Mouse (Mus musculus) adrenal gland, postnatal 10 days (tissue): Measurements from ENCODE around the gene Akna. TPM values are rescaled to one million over a fixed set of nuclear protein-coding genes. Genes with fewer than 3 reads are reported as not detected.

Experiments used
- DNase-seq: peaks from one replicate; pipeline ENCODE4 v3.0.0; 2021; ENCODE audit warnings: mixed read lengths
- long read RNA-seq, 2 experiments: library from polyadenylated mRNA; stranded (forward); transcript quantifications; one replicate each; pipeline ENCODE4 v2.0.0; 2021
- total RNA-seq, 2 experiments: library from RNA; stranded (reverse); gene quantifications; 2 replicates each; pipeline ENCODE4 v1.2.3; 2021

Akna gene
- 1 to 10 TPM; 7.4 to 7.7 TPM for total RNA-seq
- long read RNA-seq, experiment 1, partial matches to known transcripts = 1 of 5 reads
- long read RNA-seq, experiment 1, other reads (novel, unspliced or antisense) = 4 of 5 reads
- long read RNA-seq, experiment 2, full-length matches to known transcripts = 1 of 2 reads
- long read RNA-seq, experiment 2, partial matches to known transcripts = 0 of 2 reads
- long read RNA-seq, experiment 2, other reads (novel, unspliced or antisense) = 1 of 2 reads

GRCm38 (mm10) chr4:63403040-63403959 is at the start of gene Akna:
Gene Akna, minus strand, starts transcription at chr4:63403354.
- DNase-seq = peak; percentile 94

- no peak for DNase-seq
Observed at GRCm38 (mm10) chr4:63452555-63452954, 49.4 kb upstream of the Akna start.

DNA sequence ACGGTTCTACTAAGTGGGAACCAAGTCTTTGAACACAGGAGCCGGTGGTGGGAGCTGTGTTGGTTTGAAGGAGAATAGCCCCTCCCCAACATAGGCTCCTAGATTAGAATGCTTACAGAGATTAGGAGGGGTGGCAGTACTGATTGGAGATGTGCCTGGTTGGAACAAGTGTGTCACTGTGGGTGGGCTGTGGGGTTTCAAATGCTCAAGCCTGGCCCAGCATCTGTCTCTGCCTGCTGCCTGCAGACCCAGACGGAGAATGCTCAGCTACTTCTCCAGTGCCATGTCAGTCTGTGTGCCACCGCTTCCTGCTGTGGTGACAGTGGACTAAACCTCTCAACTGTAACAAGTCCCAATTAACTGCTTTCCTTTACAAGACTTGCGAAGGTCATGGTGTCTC is 47.4 kb upstream of the Akna start:
- DNase-seq = no peak

DNA sequence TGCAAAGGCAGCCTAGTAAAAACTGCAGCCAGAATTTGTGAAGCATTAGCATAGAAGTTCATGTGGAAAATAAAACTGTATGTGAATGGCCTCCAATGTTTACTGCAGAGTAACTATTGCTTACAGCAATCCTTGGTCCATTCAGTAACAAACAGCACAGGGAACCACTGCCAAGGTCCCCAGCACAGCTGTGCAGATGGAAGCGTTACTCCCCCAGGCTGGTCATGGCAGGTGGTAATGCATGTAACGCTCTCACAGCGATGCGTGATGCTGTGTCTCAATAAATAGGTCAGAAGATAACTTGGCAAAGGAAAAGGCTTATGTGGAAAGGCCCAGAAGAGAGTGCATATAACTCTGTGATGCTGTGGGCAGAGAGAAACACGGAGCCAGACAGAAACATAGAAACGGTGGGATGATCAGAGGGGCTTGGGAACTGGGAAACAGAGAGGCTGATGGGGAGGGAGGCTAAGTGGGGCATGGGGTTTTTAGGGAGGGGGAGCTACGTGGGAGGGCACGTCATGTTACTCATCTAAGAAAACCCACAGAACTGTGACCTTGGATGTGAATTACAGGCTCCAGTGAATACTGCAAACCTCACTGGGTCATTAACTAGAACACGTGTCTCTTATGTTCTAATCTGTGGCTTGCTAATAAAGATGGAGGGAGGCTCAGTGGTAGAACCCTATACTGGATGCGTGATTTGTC is 41.4 kb upstream of the Akna start:
- DNase-seq = no peak

GRCm38 (mm10) chr4:63443101-63443500 is 39.9 kb upstream of the Akna start:
- no peak for DNase-seq

- no peak for DNase-seq
Observed at GRCm38 (mm10) chr4:63441616-63442015, 38.5 kb upstream of the Akna start.

DNA sequence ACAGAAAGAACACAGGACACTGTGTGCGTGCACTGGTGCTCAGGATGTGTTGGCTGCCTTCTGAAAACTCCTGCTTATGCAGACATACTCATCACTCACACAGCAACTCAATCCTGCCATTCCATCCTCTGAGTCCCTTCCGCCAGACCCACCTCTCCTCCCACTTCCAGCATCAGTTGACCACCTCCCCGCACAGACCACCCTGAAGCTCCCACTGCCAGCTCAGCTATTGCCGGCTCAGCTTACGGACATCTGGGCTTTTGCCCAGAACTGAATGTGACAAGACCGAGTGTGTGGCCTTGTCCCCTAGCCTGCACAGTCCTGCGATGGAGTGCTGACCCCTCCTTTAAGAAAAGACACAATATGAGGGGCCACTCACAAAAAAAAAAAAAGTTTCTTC is 37.1 kb upstream of the Akna start:
- DNase-seq = no peak

DNA sequence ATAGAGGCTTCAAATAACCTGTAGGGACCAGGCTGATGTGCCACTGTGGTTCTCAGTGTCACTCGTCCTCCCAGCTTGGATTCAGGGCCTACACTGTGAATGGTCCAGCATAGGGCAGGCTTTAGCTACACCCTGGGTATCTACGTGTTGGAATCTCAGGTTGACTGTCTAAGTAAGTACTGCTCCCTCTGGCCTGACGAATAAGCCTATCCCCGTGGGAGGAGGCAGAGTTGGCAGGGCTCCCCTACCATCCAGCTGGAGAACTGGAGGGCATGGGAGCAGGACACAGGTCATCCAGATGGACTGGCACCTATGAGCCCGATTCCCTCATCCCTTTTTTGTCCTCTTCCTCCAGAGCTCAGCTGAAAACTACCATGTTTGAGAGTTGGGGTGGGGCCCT is 34.8 kb upstream of the Akna start:
- DNase-seq = no peak

GRCm38 (mm10) chr4:63437119-63437815 is 34.1 kb upstream of the Akna start:
- DNase-seq = no peak

- no peak for DNase-seq
Observed at GRCm38 (mm10) chr4:63435402-63435801, 32.2 kb upstream of the Akna start.

DNA sequence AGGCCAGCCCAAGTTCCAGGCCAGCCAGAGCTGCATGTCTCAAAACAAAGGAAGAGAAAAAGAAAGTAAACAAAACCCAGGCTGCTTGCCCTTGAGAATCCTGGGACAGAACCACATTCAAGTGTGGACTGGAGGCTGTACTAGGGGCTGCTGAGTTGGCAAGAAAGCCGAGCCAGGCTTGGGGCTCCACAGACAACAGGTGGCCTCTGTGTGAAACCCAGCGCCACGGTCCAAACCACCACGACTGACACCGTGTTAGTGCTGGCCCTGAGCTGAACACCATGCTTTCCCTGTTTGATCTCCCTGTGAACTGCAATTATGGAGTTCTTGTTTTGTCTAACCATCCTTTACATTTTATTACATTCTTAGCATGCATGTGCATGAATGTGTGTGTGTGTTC is 27.9 kb upstream of the Akna start:
- no peak for DNase-seq

DNA sequence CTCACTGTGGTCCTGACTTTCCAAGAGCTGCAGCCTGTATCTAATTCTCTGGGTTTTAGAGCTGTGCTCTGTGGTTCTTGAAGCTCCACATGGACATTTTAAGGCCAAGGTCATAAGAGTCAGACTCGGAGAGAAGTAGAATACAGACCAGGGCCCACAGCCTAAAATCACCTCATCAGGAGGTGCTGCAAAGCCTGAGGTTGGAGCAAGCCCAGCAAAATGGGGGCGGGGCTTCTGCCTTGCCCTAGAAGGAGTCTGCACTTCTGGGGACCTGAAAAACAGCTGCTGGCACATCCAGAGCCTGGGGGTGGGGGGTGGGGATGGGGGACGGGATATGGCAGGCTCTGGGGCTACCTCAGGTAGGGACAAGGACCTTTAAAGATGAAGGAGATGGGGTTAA is 27.2 kb upstream of the Akna start:
- DNase-seq = peak; percentile 60

DNA sequence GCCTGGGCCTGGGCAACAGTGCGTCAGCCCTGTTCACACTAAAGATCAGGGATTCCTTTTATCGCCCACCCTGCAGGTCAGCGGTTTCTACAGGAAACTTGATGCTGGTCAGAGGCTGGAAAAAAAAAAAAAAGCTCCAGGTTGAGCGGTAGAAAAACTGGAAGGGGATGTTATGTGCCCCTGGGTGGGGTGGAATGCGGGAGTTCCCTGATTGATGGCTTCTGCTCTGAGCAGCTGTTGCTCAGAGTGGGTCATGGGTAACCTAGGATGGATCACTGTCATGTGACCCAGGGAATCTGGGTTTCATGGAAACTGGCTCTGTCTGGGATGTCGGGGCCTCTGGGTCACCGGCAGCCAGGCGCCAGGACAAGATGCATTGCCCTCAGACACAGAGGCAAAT is 23.2 kb upstream of the Akna start:
- DNase-seq = no peak

GRCm38 (mm10) chr4:63423811-63424210 is 20.7 kb upstream of the Akna start:
- DNase-seq = no peak

DNA sequence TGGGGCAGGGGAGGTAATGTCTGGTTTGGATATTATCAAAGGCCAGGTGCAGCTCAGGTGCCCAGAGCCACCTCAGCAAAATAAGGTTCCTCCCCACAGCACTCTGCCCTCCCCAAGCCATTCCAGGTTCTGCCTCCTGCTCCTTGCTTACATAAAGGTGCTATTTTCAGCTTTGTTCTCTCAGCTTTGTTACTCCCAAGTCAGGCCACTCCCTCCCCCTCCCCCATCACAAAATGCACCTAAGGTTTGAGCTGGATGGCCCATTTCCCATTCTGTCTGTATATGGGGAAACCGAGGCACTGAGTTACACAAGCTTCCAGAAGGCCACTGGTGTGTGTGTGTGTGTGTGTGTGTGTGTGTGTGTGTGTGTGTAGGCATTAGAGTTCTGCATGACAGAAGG is 20.1 kb upstream of the Akna start:
- no peak for DNase-seq

DNA sequence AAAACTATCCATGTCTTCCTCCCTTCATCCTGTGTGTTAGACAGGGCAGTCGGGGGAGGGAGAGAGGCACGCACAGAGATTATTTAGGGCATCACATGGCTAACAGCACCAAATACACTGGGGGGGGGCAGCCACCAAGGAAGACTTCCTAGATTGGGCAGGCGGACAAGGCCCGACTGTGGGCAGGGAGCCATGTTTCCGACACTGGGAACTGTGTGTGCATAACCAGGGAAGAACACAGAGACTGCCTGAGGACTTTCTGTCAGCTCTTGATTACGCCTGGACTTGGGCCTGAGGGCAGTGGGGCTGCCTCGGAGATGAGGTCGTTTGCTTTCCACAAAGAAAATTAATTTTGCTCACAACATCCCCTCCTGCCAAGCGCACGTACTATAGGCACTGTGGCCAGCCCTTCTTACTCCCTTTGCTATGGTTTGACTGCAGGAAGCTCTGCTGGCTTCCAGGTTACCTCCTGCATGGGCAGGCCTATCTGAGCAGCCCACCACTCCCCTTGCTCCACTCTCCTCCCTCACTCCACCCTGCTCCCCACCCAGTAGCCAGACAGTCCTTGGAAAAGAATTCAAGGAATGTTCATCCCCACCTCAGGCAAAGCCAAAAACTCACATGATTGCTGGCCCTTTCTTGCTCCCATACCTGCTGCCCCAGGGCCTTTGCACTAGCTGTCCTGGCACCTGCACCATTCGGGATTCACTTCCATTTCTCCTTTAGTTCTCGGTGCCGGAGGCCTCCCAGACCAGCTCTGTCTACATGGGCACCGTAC is 17.2 kb upstream of the Akna start:
- peak; percentile 35 for DNase-seq

DNA sequence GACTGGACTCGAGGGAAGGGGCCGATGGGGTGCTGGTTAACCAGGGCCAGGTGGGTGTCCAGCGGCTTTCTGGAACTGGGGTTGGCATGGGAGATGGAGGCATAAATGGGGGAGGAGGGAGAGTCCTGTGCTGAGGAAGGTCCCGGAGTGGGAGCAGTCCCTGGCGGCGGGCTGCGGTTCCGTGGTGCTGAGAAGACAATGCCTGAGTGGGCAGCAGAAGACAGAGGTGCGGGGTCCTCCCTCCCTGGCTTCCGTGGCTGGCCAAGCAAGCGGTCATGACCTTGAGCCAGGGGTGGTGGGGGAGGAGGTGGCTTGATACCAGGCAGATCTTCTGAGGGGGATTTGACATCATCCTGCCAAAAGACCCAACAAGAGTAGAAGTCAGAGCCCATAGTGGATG is 15.1 kb upstream of the Akna start:
- DNase-seq = no peak

GRCm38 (mm10) chr4:63417318-63417957 is 14.3 kb upstream of the Akna start:
- peak; percentile 89 for DNase-seq

DNA sequence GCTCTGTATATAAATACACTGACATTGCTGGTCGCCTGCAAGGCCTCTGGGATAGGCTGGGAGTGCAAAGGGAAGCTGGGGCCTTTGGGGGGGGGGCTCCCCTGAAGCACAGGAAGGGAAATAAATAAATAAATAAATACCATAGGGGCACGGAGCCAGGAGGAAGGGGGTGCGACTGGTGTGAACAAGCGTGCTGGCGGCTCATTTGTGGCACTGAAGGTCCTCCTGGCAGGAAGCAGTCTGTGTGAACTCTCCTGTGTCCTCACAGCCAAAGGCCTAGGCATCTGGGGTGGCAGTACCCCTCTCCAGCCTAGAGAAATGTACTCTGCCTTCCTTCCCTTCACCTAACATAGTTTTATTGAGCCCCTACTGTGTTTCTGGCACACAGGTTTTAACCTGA is 11.8 kb upstream of the Akna start:
- no peak for DNase-seq

DNA sequence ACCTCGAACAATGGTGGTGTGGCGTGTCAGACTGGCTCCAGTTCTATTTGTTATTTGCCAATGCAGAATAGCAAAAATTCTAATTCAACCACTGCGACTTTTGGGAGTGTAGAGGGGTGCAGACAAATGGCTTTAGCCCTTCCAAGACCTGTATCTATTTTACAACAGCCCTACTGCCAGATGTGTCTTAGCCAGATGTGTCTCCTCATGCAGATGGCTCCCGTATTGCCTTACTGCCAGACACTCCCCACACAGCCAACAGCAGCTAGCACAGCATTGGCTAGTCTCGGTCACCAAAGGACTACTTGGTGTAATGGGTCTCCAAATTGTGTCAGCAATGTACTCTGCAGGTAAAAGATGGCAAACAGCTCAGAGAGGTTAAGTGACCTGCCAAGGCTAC is 8.1 kb upstream of the Akna start:
- DNase-seq = no peak

DNA sequence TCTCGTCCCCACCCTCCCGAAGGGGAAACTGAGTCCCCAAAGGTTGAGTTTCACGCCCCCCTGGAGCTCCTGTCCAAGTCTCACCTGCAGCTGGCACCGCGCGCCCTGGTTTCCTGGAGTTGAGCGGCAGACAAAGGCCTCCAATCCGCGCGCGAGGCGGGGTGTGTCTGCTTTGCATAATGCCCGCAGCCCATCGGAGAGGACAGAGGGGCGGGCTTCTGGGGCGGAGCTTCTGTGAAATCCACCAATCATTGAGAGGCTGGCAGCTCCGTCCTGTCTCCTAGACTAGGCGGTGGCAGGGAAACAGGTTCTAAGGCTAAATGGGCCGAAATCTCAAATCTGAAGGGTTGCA is 7.4 kb upstream of the Akna start:
- peak; percentile 96 for DNase-seq
